In genomic region chr4:138311595-138311994, GRCm38 (mm10) we compare ENCODE assay signal across 8 mouse cellular contexts. TPM values are rescaled to one million over a fixed set of nuclear protein-coding genes. Genes with fewer than 3 reads are reported as not detected.
DNase-seq lines count a peak whose midpoint lies in the region; ATAC-seq and TF ChIP-seq lines count a peak whose summit lies in the region.

No protein-coding gene starts in this region.

- 73% methylated on average over 8 of the region's 8 CpGs for WGBS in embryonic facial prominence, embryonic 10.5 days
- WGBS in intestine, embryonic 14.5 days: 67% methylated on average over 8 of the region's 8 CpGs
- WGBS in liver, embryonic 15.5 days (ENCODE audit: insufficient replicate concordance): 68% methylated on average over 8 of the region's 8 CpGs
- 54% methylated on average over 8 of the region's 8 CpGs for WGBS in olfactory bulb, adult 2 months

- no peaks in the 10 kb centered on the region for H3K27me3 ChIP-seq in embryonic facial prominence, embryonic 10.5 days (replicated peaks; ENCODE audit: low read depth, poor library complexity, severe bottlenecking)
- H3K27me3 ChIP-seq in intestine, embryonic 14.5 days (replicated peaks; ENCODE audit: control insufficient read depth, insufficient read depth, low read length): no peaks in the 10 kb centered on the region
- H3K27me3 ChIP-seq in liver, embryonic 15.5 days: no peaks in the 10 kb centered on the region

- H3K36me3 ChIP-seq in embryonic facial prominence, embryonic 10.5 days (replicated peaks): peaks cover 98% of the 10 kb centered on the region
- peaks cover 80% of the 10 kb centered on the region for H3K36me3 ChIP-seq in intestine, embryonic 14.5 days (ENCODE audit: control insufficient read depth, insufficient read depth, low read length)
- peaks cover 89% of the 10 kb centered on the region for H3K36me3 ChIP-seq in liver, embryonic 15.5 days (replicated peaks)

- no peak overlapping the region for H3K4me2 ChIP-seq in intestine, embryonic 14.5 days (ENCODE audit: low read length)
- no peak overlapping the region for H3K4me2 ChIP-seq in liver, embryonic 15.5 days

- H3K9me3 ChIP-seq in embryonic facial prominence, embryonic 10.5 days: 0 out of 2 replicates have a peak, but pooled peaks cover 3% of the 10 kb centered on the region
- no peaks in the 10 kb centered on the region for H3K9me3 ChIP-seq in intestine, embryonic 14.5 days (ENCODE audit: control insufficient read depth, low read length)
- no peaks in the 10 kb centered on the region for H3K9me3 ChIP-seq in liver, embryonic 15.5 days (replicated peaks)

- TF ChIP-seq CTCF in olfactory bulb, adult 2 months (IDR thresholded peaks at IDR 0.05; ENCODE audit: insufficient read depth, low read depth, low read length): peak; percentile 66

- H3K4me3 ChIP-seq in embryonic facial prominence, embryonic 10.5 days: no peak overlapping the region
- H3K4me3 ChIP-seq in intestine, embryonic 14.5 days (ENCODE audit: low read depth, low read length): no peak overlapping the region
- H3K4me3 ChIP-seq in liver, embryonic 15.5 days (replicated peaks): no peak overlapping the region
- H3K4me3 ChIP-seq in olfactory bulb, adult 2 months (ENCODE audit: insufficient read depth, low read depth, low read length): no peak overlapping the region

- H3K27ac ChIP-seq in embryonic facial prominence, embryonic 10.5 days (replicated peaks): no peak overlapping the region
- H3K27ac ChIP-seq in intestine, embryonic 14.5 days (ENCODE audit: low read depth): no peak overlapping the region
- H3K27ac ChIP-seq in liver, embryonic 15.5 days (replicated peaks): no peak overlapping the region
- no peak overlapping the region for H3K27ac ChIP-seq in olfactory bulb, adult 2 months (ENCODE audit: insufficient read depth, low read depth, low read length)

- intact Hi-C loops in left cerebral cortex, postnatal 25 days (cut with DNase I): loop anchor here (10.0 kb wide), 1 partner anchor 347 kb away; no protein-coding TSS in a partner anchor
- intact Hi-C loops in left cerebral cortex, postnatal 14 days (cut with DNase I): no loop called here

- ATAC-seq in intestine, embryonic 14.5 days (replicated peaks; ENCODE audit: low FRiP score, low TSS enrichment, low read depth): peak; percentile 37; the same call in 1 of the 2 replicates
- peak; percentile 23; the same call in 1 of the 2 replicates for ATAC-seq in liver, embryonic 15.5 days (ENCODE audit: insufficient read depth)

- no peak for TF ChIP-seq POLR2A in olfactory bulb, adult 2 months (IDR thresholded peaks at IDR 0.05; ENCODE audit: insufficient read depth, low read depth, low read length)

- H3K9ac ChIP-seq in intestine, embryonic 14.5 days (ENCODE audit: low read length): no peak overlapping the region
- H3K9ac ChIP-seq in liver, embryonic 15.5 days: no peak overlapping the region

- peaks cover 1% of the 10 kb centered on the region; the same call in 1 of the 2 replicates for H3K4me1 ChIP-seq in embryonic facial prominence, embryonic 10.5 days
- no peaks in the 10 kb centered on the region for H3K4me1 ChIP-seq in intestine, embryonic 14.5 days (replicated peaks; ENCODE audit: control insufficient read depth, insufficient read depth, low read length)
- H3K4me1 ChIP-seq in liver, embryonic 15.5 days (replicated peaks): peaks cover 10% of the 10 kb centered on the region
- H3K4me1 ChIP-seq in olfactory bulb, adult 2 months (ENCODE audit: control insufficient read depth, insufficient read depth, low read length): 0 out of 2 replicates have a peak, but pooled peaks cover 3% of the 10 kb centered on the region

- peak; percentile 47 to 51 for DNase-seq in left cerebral cortex, postnatal 25 days (ENCODE audit: low spot score in 2 of 2)
- DNase-seq in left cerebral cortex, postnatal 14 days (ENCODE audit: low spot score in 2 of 2): no peak
- DNase-seq in R1 (ENCODE audit: low read depth, low spot score): peak; percentile 58
- DNase-seq in embryonic facial prominence, embryonic 10.5 days (ENCODE audit: low spot score): peak; percentile 48
- DNase-seq in intestine, embryonic 14.5 days (ENCODE audit: low spot score): peak; percentile 77
- no peak for DNase-seq in Muller cell, postnatal 12 days (ENCODE audit: inconsistent ontology term)

RNA-seq across cellular contexts. Expression of gene Ddost, which starts 7.1 kb away (rescaled TPM):
- total RNA-seq in left cerebral cortex, postnatal 25 days (2021): 10 to 100 TPM; 94.8 to 96.3 TPM
- 100 to 1,000 TPM in 1 of 2 experiments, 10 to 100 TPM in 1; 96.9 to 101 TPM for total RNA-seq in left cerebral cortex, postnatal 14 days (2021)
- polyA plus RNA-seq in embryonic facial prominence, embryonic 10.5 days (2016; fragmentation: Nextera tagmentation; extraction: Ambion mirVana): 273 and 284 TPM in 2 replicates
- 348 and 351 TPM in 2 replicates for polyA plus RNA-seq in intestine, embryonic 14.5 days (2014; fragmentation: Nextera tagmentation; extraction: Ambion mirVana)
- polyA plus RNA-seq in liver, embryonic 15.5 days (2015; fragmentation: Nextera tagmentation; extraction: Ambion mirVana): 173 and 194 TPM in 2 replicates
- polyA plus RNA-seq in olfactory bulb, adult 2 months (2012; ENCODE audit: insufficient read depth, insufficient read length, low replicate concordance, missing spikeins): 218 TPM in 1 of 2 replicates, not detected in the other

RNA-seq across cellular contexts. Expression of gene Pink1, which starts 14.5 kb away (rescaled TPM):
- total RNA-seq in left cerebral cortex, postnatal 25 days (2021): 100 to 1,000 TPM; 261 to 283 TPM
- 100 to 1,000 TPM; 181 to 190 TPM for total RNA-seq in left cerebral cortex, postnatal 14 days (2021)
- polyA plus RNA-seq in embryonic facial prominence, embryonic 10.5 days (2016; fragmentation: Nextera tagmentation; extraction: Ambion mirVana): 29.0 and 30.6 TPM in 2 replicates
- 19.3 and 20.5 TPM in 2 replicates for polyA plus RNA-seq in intestine, embryonic 14.5 days (2014; fragmentation: Nextera tagmentation; extraction: Ambion mirVana)
- 35.7 and 38.3 TPM in 2 replicates for polyA plus RNA-seq in liver, embryonic 15.5 days (2015; fragmentation: Nextera tagmentation; extraction: Ambion mirVana)
- polyA plus RNA-seq in olfactory bulb, adult 2 months (2012; ENCODE audit: insufficient read depth, insufficient read length, low replicate concordance, missing spikeins): not detected in 2 replicates

RNA-seq across cellular contexts. Expression of gene Cda, which starts 56.2 kb away (rescaled TPM):
- 1 to 10 TPM; 1.7 to 2.1 TPM for total RNA-seq in left cerebral cortex, postnatal 25 days (2021)
- 1 to 10 TPM; 3.3 to 4.1 TPM for total RNA-seq in left cerebral cortex, postnatal 14 days (2021)
- 3.3 and 4.8 TPM in 2 replicates for polyA plus RNA-seq in embryonic facial prominence, embryonic 10.5 days (2016; fragmentation: Nextera tagmentation; extraction: Ambion mirVana)
- polyA plus RNA-seq in intestine, embryonic 14.5 days (2014; fragmentation: Nextera tagmentation; extraction: Ambion mirVana): 12.3 and 17.5 TPM in 2 replicates
- polyA plus RNA-seq in liver, embryonic 15.5 days (2015; fragmentation: Nextera tagmentation; extraction: Ambion mirVana): 5.5 and 5.7 TPM in 2 replicates
- not detected in 2 replicates for polyA plus RNA-seq in olfactory bulb, adult 2 months (2012; ENCODE audit: insufficient read depth, insufficient read length, low replicate concordance, missing spikeins)

Comparison
In these comparisons a context has a peak if more than half of its experiments do, and no peak if none do; other contexts are left out.
1. DNase-seq: peak in left cerebral cortex, postnatal 25 days (2 of 2), R1 (single experiment), embryonic facial prominence, embryonic 10.5 days (single experiment) and intestine, embryonic 14.5 days (single experiment); none in left cerebral cortex, postnatal 14 days (0 of 2) and Muller cell, postnatal 12 days (single experiment).